Mouse (Mus musculus): Measurements from ENCODE around the gene Ufsp2.
A peak's percentile ranks its signal among the peaks of the same experiment; 100 is the strongest.

Gene Ufsp2

GRCm38 (mm10) chr8:46010746-46011680 lies 35.7 kb downstream of the Ufsp2 start:
- peak in 1 of 2 experiments; percentile 16 for DNase-seq (ENCODE audit: low spot score in 2 of 2)

GRCm38 (mm10) chr8:46022203-46022602 lies 46.9 kb downstream of the Ufsp2 start:
- no peak for DNase-seq (ENCODE audit: low spot score in 2 of 2)

DNA sequence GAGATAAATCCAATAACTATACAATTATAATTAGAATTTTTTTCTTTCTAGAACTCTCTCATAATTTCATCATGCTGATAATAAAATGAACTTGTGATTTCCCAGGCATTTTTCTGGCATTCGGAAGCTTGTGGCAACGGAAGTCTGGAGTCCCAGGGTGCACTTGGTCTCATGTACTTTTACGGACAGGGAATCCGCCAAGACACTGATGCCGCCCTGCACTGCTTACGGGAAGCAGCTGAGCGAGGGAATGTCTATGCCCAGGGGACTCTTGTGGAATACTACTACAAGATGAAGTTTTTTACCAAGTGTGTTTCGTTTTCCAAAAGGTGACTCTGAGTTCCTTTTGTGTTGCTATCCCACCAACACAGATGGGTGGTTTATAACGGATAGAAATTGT lies 47.4 kb downstream of the Ufsp2 start:
- DNase-seq (ENCODE audit: low spot score in 2 of 2), result no peak

DNA sequence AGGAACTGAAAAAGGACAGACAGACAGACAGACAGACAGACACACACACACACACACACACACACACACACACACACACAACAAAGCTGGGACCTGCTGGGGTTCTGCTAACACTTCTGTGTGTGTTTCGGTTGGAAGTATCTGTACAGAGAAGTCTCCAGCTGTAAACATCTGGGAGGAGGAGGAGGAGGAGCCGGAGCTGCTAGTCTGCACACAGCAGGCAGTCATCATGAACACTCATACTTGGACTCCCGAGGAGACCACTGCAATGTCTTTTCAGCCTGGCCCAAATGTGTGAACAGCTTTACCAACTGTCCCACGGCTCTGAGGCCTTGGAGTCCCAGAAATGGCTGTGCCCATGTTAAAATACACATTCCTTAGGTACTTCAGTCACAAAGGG lies 49.1 kb downstream of the Ufsp2 start:
- DNase-seq (ENCODE audit: low spot score in 2 of 2), result no peak

DNA sequence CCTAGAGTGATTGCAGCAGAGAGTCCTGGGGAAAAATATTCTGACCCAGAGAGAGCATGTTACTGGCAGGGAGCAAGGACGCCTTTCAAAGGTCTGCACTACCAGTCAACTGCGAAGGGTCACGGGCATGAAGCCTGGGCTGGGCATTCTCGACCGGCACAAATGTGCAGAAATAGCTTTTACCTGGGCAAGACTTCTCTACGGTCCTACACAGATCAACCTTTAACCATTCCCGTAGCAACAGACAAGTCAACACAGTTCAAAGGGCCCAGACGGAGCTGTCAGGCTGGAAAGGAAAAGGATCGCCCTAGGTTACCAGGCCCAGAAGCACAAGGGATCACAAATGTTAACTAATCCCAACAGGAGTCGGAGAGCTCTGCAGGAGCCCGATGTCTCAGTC lies 60.9 kb downstream of the Ufsp2 start:
- no peak for DNase-seq (ENCODE audit: low spot score in 2 of 2)

DNA sequence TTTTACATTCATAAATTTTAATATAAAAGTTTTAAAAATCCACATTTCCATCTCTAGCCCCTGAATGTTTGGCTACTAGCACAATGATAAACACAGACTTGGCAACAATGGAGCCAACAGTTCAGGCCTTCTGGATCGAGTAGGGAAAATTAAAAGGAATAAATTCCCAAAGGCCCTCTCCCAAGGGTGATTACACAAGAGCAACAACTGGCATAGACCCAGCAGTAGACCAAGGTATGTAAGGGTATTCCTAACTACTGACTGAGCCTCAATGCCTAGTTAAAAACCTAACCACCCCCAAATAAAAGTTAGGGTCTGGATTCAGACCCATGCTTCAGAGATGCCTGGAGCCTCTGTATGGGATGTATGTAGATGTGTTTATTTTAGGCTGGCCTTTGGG lies 64.3 kb downstream of the Ufsp2 start:
- DNase-seq (ENCODE audit: low spot score in 2 of 2), result no peak

- no peak for DNase-seq (ENCODE audit: low spot score in 2 of 2)
Measured at GRCm38 (mm10) chr8:46040260-46040659, 64.9 kb downstream of the Ufsp2 start.

All from cerebellum, postnatal 4 days (tissue).